ENCODE assay signal across 9 mouse cellular contexts in the genomic region with DNA sequence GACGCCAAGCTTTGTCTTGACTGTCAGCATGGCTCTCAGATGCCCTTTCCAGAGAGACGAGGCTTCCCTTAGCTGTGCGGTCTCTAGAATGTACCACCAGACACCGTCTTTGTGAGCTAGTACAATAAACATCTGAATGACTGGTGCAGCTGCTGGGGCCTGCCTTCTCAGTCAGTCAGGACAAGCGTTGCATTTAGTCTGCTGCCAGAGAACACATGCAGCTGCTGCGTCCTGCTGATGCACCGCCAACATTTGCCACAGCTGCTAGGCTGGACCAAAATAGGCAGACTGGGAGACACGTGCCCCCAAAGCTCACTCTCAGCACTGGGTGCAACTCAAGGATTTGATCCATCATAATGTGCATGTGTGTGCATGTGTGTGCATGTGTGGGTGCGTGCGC. TPM values are rescaled to one million over a fixed set of nuclear protein-coding genes. Genes with fewer than 3 reads are reported as not detected.
DNase-seq lines count a peak whose midpoint lies in the region; ATAC-seq and TF ChIP-seq lines count a peak whose summit lies in the region.
"Had no signal": no experiment of that assay in that cellular context is flagged by ENCODE, and none has a peak within 500 bp of the region (broad histone marks: within the 10 kb centered on the region; RNA-seq: fewer than 3 reads in every experiment).

No protein-coding gene starts in this region.

- TF ChIP-seq EP300 in stomach, postnatal 0 days (optimal IDR thresholded peaks at IDR 0.05) = no peak

- no peak for DNase-seq in kidney, adult 9 months
- peak; percentile 16 to 26 for DNase-seq in frontal cortex, postnatal 25 days (ENCODE audit: low spot score in 2 of 2)
- DNase-seq in left cerebral cortex, adult 18-20 months (ENCODE audit: low spot score in 2 of 2) = peak; percentile 17 to 35
- DNase-seq in midbrain, postnatal 0 days (ENCODE audit: low spot score) = peak; percentile 79
- DNase-seq in stomach, postnatal 0 days (ENCODE audit: low spot score) = no peak
- no peak for DNase-seq in spleen, postnatal 10 days (ENCODE audit: low spot score in 2 of 2)

- TF ChIP-seq CTCF in midbrain, postnatal 0 days (IDR thresholded peaks at IDR 0.05) = no peak
- TF ChIP-seq CTCF in stomach, postnatal 0 days (IDR thresholded peaks at IDR 0.05; ENCODE audit: low read depth) = no peak

- H3K9ac ChIP-seq in kidney, embryonic 14.5 days (ENCODE audit: low read depth, low read length) = no peak overlapping the region
- H3K9ac ChIP-seq in midbrain, postnatal 0 days (replicated peaks; ENCODE audit: low read length, poor library complexity, severe bottlenecking) = no peak overlapping the region
- no peak overlapping the region for H3K9ac ChIP-seq in stomach, postnatal 0 days (ENCODE audit: low read length)

- WGBS in kidney, embryonic 14.5 days = 73% methylated on average over 10 of the region's 10 CpGs
- 44% methylated on average over 10 of the region's 10 CpGs for WGBS in midbrain, postnatal 0 days
- WGBS in stomach, postnatal 0 days = 60% methylated on average over 10 of the region's 10 CpGs

- 0 out of 2 replicates have a peak, but pooled peaks have one; percentile 12 for ATAC-seq in kidney, embryonic 14.5 days (ENCODE audit: low FRiP score, low TSS enrichment)
- ATAC-seq in midbrain, postnatal 0 days (ENCODE audit: low FRiP score) = no peak
- ATAC-seq in stomach, postnatal 0 days (ENCODE audit: low FRiP score, low TSS enrichment) = no peak
- no peak for ATAC-seq in cerebellum, adult (ENCODE audit: insufficient number of reproducible peaks, low FRiP score, low TSS enrichment)

- H3K27me3 ChIP-seq in kidney, embryonic 14.5 days (ENCODE audit: control insufficient read depth, insufficient read depth, low read length) = no peaks in the 10 kb centered on the region
- no peaks in the 10 kb centered on the region for H3K27me3 ChIP-seq in midbrain, postnatal 0 days (ENCODE audit: insufficient read depth, low read length)
- no peaks in the 10 kb centered on the region for H3K27me3 ChIP-seq in stomach, postnatal 0 days (ENCODE audit: control insufficient read depth, insufficient read depth, low read length)

- no peaks in the 10 kb centered on the region for H3K4me1 ChIP-seq in kidney, embryonic 14.5 days (ENCODE audit: control insufficient read depth, insufficient read depth, low read length)
- no peaks in the 10 kb centered on the region for H3K4me1 ChIP-seq in midbrain, postnatal 0 days (ENCODE audit: insufficient read depth, low read length)
- no peaks in the 10 kb centered on the region for H3K4me1 ChIP-seq in stomach, postnatal 0 days (replicated peaks; ENCODE audit: control insufficient read depth, insufficient read depth)

- no peaks in the 10 kb centered on the region for H3K9me3 ChIP-seq in kidney, embryonic 14.5 days (ENCODE audit: control insufficient read depth, low read length)
- no peaks in the 10 kb centered on the region for H3K9me3 ChIP-seq in midbrain, postnatal 0 days (ENCODE audit: low read length)
- H3K9me3 ChIP-seq in stomach, postnatal 0 days (ENCODE audit: control insufficient read depth, low read length) = no peaks in the 10 kb centered on the region

- no peak overlapping the region for H3K27ac ChIP-seq in kidney, embryonic 14.5 days (ENCODE audit: low read depth, low read length)
- no peak overlapping the region for H3K27ac ChIP-seq in midbrain, postnatal 0 days (ENCODE audit: low read depth, low read length)
- H3K27ac ChIP-seq in stomach, postnatal 0 days (replicated peaks) = no peak overlapping the region
- H3K27ac ChIP-seq: macrophage had no signal

- no peak overlapping the region for H3K4me2 ChIP-seq in kidney, embryonic 14.5 days (replicated peaks; ENCODE audit: low read depth, low read length)
- no peak overlapping the region for H3K4me2 ChIP-seq in midbrain, postnatal 0 days (ENCODE audit: low read depth, low read length, poor library complexity, severe bottlenecking)
- no peak overlapping the region for H3K4me2 ChIP-seq in stomach, postnatal 0 days (replicated peaks; ENCODE audit: low read depth)

- H3K4me3 ChIP-seq in kidney, embryonic 14.5 days (ENCODE audit: low read length) = no peak overlapping the region
- H3K4me3 ChIP-seq in midbrain, postnatal 0 days (ENCODE audit: low read depth, low read length) = no peak overlapping the region
- no peak overlapping the region for H3K4me3 ChIP-seq in stomach, postnatal 0 days (ENCODE audit: low read depth, low read length)

- no peaks in the 10 kb centered on the region for H3K36me3 ChIP-seq in kidney, embryonic 14.5 days (ENCODE audit: control insufficient read depth, insufficient read depth, low read length)
- H3K36me3 ChIP-seq in midbrain, postnatal 0 days (ENCODE audit: insufficient read depth, low read length) = no peaks in the 10 kb centered on the region
- H3K36me3 ChIP-seq in stomach, postnatal 0 days (ENCODE audit: control insufficient read depth, insufficient read depth, low read length) = no peaks in the 10 kb centered on the region

RNA-seq across cellular contexts. Expression of a gene that starts 44.5 kb away (rescaled TPM):
- polyA plus RNA-seq in kidney, embryonic 14.5 days (2014; fragmentation: Nextera tagmentation; extraction: Ambion mirVana) = 17.9 and 19.9 TPM in 2 replicates
- total RNA-seq in left cerebral cortex, adult 18-20 months (2021) = 10 to 100 TPM; 13.1 to 16.8 TPM
- total RNA-seq in midbrain, postnatal 0 days (2014; rRNA removed) = 9.4 and 12.2 TPM in 2 replicates
- 13.4 and 15.9 TPM in 2 replicates for polyA plus RNA-seq in midbrain, postnatal 0 days (2015; fragmentation: Nextera tagmentation; extraction: Ambion mirVana)
- polyA plus RNA-seq in stomach, postnatal 0 days (2015; fragmentation: Nextera tagmentation; extraction: Ambion mirVana) = 7.3 and 7.5 TPM in 2 replicates

RNA-seq across cellular contexts. Expression of a gene that starts 44.6 kb away (rescaled TPM):
- polyA plus RNA-seq in kidney, embryonic 14.5 days (2014; fragmentation: Nextera tagmentation; extraction: Ambion mirVana) = 11.1 and 11.2 TPM in 2 replicates
- 10 to 100 TPM in 1 of 2 experiments, 1 to 10 TPM in 1; 8.8 to 13.9 TPM for total RNA-seq in left cerebral cortex, adult 18-20 months (2021)
- 24.6 and 26.2 TPM in 2 replicates for total RNA-seq in midbrain, postnatal 0 days (2014; rRNA removed)
- 6.9 and 10.2 TPM in 2 replicates for polyA plus RNA-seq in midbrain, postnatal 0 days (2015; fragmentation: Nextera tagmentation; extraction: Ambion mirVana)
- 2.8 and 3.1 TPM in 2 replicates for polyA plus RNA-seq in stomach, postnatal 0 days (2015; fragmentation: Nextera tagmentation; extraction: Ambion mirVana)

Comparison
In these comparisons a context has a peak if more than half of its experiments do, and no peak if none do; other contexts are left out.
1. DNase-seq: peak in frontal cortex, postnatal 25 days (2 of 2), left cerebral cortex, adult 18-20 months (2 of 2) and midbrain, postnatal 0 days (single experiment); none in kidney, adult 9 months (single experiment), stomach, postnatal 0 days (single experiment) and spleen, postnatal 10 days (0 of 2).